Mouse (Mus musculus): ENCODE measurements around the gene Slc46a1. TPM values are rescaled to one million over a fixed set of nuclear protein-coding genes. Genes with fewer than 3 reads are reported as not detected.

The Slc46a1 gene
- polyA plus RNA-seq, 2 experiments from 2014 or later = 1.0 to 1.4 TPM

GRCm38 (mm10) chr11:78458740-78459139 is 6.8 kb upstream of the Slc46a1 start:
- ATAC-seq = no peak

DNA sequence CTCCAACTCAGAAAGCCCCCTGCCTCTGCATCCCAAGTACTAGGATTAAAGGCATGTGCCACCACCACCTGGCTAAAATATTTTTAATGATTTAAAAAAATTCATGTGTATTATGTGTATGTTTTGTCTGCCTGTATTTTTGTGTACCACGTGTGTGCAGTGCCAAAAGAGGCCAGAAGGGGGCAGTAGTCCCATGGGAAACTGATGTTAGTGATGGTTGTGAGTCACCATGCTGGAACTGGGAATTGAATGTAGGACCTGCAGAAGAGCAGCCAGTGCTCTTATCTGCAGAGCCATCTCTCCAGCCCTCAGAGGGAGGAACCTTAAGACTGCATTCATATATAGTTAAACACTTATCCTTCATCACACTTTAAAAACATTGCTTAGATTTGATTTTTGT is 3.6 kb upstream of the Slc46a1 start:
- ATAC-seq = no peak

DNA sequence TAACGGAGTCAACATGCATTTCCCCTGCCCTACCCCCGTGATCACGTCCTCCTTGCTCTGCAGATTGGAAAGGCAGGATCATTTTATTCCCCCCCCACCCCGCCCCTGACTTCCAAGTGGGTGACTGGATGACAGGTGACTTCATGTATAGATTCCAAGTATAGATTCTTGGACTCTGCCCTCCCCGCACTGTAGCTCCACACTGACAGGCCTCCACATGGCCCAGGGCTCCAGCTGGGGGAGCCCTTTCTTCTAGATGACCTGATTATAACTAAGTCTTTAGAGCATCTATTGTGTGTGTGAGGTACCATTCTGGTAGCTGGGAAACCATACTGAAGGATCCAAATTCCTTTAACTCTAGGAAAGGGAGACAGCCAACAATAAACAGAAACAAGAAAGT is 2.8 kb upstream of the Slc46a1 start:
- ATAC-seq = no peak

DNA sequence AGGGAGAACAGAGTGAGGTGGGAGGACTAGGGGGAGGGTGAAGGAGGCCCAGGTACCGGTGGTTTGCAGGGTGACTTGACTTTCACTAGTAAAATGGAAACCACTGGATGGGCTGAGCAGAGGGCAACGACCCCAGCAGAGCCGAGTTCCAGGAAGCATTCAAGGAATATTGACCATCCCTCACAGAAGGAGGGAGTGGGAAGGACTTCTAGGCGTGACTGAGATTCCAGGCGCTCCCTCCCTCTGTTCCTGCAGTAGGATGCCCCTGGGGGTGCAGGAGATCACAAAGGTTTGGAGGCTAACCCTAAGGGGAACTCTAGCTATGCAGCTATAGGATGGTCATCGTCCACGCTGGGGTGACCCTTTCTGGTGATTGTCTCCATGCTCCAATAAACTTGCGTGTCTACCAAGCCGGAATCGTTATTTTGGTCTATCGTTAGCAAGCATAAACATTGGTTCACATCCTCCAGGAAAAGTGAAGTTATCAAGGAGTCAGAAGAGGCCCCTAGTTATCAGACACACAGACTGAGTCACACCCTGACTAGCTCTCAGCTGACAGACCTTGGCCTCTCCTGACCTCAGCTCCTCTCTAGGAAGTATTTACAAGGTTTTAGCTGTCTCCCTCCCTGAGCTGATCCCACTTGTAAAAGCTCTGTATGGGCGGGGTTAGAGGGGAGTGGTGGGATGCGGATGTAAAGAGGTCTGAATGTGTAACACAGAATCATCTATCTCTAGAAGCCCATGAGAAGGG is 2.0 kb upstream of the Slc46a1 start:
- ATAC-seq = no peak

DNA sequence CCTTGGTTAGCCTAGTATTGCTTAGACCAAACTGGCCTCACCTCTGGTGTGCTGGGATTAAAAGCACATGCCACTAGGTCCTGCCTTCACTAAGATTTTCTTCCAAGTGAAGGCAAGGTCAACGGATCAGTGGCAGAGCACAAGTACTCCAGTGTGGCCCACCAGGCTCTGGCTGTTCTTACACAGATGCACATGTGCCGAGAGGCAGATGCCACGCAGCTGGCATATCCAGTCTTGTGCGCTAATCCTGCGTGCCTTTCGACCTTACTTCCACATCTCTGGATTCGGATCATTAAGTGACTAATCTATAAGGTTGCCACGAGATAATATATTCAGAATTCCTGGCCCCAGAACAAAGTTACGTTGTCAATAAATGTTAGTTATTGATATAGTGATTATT is 381 bp upstream of the Slc46a1 start:
- no peak for ATAC-seq

DNA sequence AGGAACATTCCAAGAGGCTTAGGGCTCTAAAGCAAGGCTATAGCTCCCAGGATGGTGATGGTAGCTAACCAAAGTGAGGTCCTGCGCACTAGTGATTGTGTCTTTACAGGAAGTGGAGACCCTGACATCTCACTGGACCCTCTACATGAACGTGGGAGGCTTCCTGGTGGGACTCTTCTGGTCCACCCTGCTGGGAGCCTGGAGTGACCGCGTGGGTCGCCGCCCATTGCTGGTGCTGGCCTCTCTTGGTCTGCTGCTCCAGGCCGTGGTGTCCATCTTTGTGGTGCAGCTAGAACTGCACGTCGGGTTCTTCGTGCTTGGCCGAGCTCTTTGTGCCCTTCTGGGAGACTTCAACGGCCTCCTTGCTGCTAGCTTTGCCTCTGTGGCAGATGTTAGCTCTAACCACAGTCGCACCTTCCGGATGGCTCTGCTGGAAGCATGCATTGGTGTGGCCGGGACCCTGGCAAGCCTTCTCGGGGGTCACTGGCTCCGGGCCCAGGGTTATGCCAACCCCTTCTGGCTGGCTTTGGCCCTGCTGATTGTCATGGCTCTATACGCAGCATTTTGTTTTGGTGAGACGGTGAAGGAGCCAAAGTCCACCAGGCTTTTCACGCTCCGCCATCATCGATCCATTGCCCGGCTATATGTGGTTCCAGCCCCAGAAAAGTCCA is 880 bp downstream of the Slc46a1 start:
- no peak for ATAC-seq

DNA sequence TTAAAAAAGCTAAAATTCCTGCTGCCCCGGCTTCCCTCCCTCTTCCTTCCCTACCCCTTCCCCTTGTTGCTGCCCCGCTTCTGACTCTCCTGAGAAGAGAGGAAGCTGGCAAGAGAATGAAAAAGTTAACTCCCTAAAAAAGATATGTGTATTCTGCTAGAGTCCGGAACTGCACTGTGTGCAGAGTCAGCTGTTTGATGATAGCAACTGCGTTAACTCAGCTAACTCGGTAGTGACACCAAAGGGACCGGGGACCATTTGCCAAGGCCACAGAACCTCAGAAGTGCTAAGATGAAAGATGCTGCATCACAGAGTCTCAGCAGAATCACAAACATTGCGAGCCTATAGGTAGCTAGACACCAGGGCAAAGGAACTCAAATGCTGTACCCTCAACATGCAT is 2.0 kb downstream of the Slc46a1 start:
- no peak for ATAC-seq

DNA sequence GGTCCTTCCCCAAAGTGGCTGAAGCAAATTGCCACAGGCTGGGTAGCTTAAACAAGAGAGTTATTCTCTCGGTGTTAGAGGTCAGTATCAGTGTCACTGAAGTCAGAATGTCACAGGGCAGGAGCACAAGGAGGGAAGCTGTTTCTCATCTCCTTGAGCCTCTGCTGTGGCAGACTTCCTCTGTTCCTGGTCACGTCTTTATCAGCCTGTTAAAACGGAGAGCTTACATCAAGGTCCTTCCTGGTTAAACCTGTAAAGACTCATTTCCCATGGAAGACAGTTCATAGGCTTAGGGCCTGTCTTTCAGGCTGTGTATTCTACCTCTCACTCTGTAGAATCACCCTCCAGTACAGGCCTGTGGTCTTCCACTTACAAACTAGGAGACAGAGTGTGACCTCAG is 2.4 kb downstream of the Slc46a1 start:
- ATAC-seq = no peak

- no peak for ATAC-seq
Measured at GRCm38 (mm10) chr11:78471326-78472103, 6.0 kb downstream of the Slc46a1 start.

GRCm38 (mm10) chr11:78475289-78475688 is 9.8 kb downstream of the Slc46a1 start:
- ATAC-seq = no peak

GRCm38 (mm10) chr11:78483639-78484038 is 18.1 kb downstream of the Slc46a1 start:
- ATAC-seq = no peak

- ATAC-seq = no peak
Measured at GRCm38 (mm10) chr11:78488168-78488567, 22.7 kb downstream of the Slc46a1 start.

- no peak for ATAC-seq
Measured at GRCm38 (mm10) chr11:78490781-78491241, 25.3 kb downstream of the Slc46a1 start.

GRCm38 (mm10) chr11:78495904-78496303 is 30.4 kb downstream of the Slc46a1 start:
- ATAC-seq = no peak

GRCm38 (mm10) chr11:78497071-78497541 is 31.6 kb downstream of the Slc46a1 start:
- ATAC-seq = no peak

GRCm38 (mm10) chr11:78497544-78498522 is 32.3 kb downstream of the Slc46a1 start, which contains the start of gene Sarm1:
TSS of gene Sarm1 (minus strand) at chr11:78497754.
- peak; percentile 99 for ATAC-seq

- no peak for ATAC-seq
Measured at GRCm38 (mm10) chr11:78499004-78499403, 33.5 kb downstream of the Slc46a1 start, which contains the start of gene Vtn. TSS of gene Vtn (plus strand) at chr11:78499091.

- ATAC-seq = no peak
Measured at GRCm38 (mm10) chr11:78499543-78499942, 34.0 kb downstream of the Slc46a1 start.

GRCm38 (mm10) chr11:78500623-78501202 is 35.2 kb downstream of the Slc46a1 start:
- ATAC-seq = no peak

DNA sequence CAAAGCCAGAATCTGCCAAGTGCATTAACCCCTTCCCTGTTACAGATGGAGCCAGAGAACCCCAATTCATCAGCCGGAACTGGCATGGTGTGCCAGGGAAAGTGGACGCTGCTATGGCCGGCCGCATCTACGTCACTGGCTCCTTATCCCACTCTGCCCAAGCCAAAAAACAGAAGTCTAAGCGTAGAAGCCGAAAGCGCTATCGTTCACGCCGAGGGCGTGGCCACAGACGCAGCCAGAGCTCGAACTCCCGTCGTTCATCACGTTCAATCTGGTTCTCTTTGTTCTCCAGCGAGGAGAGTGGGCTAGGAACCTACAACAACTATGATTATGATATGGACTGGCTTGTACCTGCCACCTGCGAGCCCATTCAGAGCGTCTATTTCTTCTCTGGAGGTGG is 36.0 kb downstream of the Slc46a1 start:
- no peak for ATAC-seq

- no peak for ATAC-seq
Measured at GRCm38 (mm10) chr11:78502909-78503650, 37.6 kb downstream of the Slc46a1 start, which contains the start of gene Sebox. TSS of gene Sebox (plus strand) at chr11:78503447.

Measured in activated CD4-positive, CD25-positive, alpha-beta regulatory T cell, adult 4 months (primary cell).